Mouse (Mus musculus): ENCODE results near the gene Vwa5b2.
A peak's percentile ranks its signal among the peaks of the same experiment; 100 is the strongest.

The Vwa5b2 gene

DNA sequence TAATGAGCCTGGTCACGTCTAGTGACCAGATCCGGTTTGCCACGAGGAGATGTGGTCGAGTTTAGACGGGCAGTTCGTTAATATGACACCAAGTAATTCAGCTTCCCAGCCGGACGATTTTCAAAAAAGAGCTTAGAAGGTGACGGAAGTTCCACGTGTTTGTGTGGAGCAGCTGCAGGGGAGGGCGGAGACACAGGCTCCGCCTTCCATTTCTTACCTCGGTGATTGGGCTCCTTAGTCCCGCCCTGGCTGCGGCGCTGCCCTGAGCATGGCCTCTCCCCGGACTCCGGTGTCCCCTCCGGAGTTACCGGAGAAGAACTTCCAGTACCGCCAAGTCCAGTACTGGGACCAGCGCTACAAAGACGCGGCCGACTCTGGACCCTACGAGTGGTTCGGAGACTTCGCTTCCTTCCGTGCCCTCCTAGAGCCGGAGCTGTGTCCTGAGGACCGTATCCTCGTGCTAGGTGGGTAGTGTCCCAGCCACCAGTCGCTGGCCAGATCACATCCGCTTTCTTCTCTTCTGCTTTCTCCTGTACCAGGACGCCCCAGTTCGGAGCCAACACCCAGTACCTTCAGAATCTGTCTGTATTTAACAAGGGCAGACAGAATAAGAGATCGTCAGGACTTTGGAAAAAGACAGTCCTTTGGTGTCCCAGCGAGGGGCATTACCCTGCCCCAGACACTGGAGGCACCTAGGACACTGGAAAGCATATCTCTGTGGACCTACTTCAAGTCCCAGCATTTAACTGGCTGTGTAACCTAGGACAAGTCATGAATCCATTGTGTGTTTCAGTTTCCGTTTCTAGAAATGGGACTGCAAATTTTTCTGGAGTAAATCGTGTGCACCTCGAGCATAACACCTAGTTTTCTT is 22.3 kb downstream of the Vwa5b2 start, which contains the start of the genes Eef1akmt4, Gm49333 and Alg3:
TSS of gene Eef1akmt4 (plus strand) at position 237 of the 871 bp plus-strand sequence.
TSS of gene Gm49333 (plus strand) at position 254 of the 871 bp plus-strand sequence.
TSS of gene Alg3 (minus strand) at position 379 of the 871 bp plus-strand sequence.
- DNase-seq, result peak; percentile 94

- peak; percentile 28 for DNase-seq
Measured at GRCm38 (mm10) chr16:20619541-20620398, 30.5 kb downstream of the Vwa5b2 start.

DNA sequence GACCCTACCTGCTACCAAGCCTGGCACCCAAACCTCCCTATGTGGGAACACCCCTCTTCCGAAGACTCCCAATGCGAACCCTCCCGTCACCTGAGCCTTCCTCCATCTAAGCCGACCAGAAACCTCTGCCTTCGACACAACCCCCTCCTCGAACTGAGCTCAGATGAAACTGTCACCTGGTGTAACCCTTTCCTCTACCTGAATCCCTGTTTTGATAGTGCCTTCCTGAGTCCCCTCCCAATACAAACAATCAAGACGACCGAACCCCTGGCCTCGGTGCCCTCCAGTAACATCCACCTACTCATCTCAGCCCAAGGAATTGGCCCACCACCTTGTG is 31.1 kb downstream of the Vwa5b2 start:
- DNase-seq, result no peak

DNA sequence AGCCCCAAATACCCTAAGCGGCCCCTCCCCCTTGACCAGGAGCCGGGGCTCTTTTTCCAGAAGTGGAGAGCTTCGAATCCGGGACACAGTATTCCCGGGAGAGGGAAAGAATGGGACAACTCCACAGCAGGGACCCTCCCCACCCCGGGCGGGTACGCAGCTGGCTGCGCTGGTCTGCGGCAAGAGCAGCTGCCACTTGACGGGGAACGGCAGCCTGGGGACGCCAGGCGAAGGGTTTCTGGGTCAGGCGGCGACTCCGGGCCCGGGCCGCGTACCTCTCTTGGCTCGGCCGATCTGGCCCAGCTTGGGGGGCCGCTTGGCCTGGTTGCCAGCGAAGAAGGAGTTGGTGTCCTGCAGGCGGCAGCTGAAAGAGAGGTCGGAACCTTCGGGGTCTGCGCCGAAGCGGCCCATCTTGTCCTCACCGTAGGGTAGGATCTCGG is 31.5 kb downstream of the Vwa5b2 start:
- no peak for DNase-seq

DNA sequence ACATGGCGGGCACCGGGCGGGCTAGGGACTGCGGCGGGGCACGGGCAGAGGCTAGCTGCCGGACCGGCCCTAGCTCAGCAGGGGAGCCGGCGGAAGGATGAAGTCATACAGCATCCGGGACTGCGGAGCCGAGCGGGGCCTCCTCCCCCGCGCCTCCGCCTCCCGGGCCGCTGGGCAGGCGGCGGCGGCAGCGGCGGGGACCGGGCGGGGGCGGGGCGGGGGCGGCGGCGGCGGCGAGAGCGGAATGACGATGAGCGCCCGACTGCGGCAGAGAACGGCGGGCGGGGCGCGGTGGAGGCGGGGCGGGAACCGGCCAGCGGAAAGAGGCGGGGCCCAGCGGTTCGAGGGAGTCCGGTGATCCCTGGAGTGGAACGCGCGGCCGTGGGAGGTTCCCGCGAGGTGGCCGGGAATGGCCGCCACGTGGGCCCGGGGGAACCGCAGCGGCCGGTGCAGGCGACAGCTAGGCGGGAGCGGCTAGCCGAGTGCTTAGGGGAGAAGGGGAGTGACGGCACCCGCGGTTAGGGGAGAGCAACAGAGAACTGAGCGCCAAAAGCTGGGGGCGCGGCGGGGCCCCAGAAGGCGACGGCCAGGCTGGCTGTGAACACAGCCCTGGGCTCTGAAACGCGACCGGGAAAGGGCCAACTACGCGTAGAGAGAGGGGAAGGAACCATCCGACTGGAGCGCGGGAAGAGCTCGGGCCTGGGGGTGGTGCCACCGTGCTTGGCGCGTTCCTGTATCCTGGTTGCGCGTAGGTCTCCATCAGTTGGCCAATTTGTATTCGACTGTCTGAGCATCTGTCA is 32.1 kb downstream of the Vwa5b2 start, which contains the start of gene Camk2n2:
TSS of gene Camk2n2 (minus strand) at position 97 of the 800 bp plus-strand sequence.
- DNase-seq, result peak; percentile 56

DNA sequence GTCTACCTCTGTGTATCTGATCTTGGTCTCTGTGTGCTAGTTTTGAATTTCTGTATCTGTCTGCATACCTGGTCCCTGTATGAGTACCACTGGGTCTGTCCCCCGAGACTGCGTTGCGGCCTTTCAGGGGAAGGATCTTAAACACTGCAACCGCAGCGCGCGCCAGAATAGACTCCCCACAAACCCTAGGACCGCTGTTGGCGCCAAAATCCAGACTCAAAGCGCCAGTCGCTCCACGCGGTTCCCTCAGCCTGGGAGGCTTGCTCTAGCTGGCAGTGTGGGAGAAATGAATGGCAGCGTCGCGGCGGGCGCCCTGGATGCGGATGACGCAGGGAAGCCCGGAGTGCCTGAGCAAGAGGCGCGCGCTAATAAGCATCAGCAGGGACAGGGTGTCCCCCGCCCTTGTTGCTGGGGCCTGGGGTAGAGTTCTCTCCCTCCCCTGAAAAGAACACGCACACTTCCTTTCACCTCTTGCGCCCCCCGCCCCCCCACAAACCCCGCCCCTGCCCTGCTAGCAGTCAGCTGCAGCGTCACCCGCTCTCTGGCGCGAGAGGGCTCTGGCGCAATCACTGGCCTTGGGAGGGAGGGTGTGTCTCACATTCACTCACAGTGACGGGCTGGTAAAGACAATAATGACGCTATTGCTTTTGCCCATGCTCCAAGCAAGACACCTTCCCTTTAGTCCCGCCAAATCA is 32.9 kb downstream of the Vwa5b2 start:
- DNase-seq, result peak; percentile 66

- DNase-seq, result no peak
Measured at GRCm38 (mm10) chr16:20623211-20623610, 33.9 kb downstream of the Vwa5b2 start.

DNA sequence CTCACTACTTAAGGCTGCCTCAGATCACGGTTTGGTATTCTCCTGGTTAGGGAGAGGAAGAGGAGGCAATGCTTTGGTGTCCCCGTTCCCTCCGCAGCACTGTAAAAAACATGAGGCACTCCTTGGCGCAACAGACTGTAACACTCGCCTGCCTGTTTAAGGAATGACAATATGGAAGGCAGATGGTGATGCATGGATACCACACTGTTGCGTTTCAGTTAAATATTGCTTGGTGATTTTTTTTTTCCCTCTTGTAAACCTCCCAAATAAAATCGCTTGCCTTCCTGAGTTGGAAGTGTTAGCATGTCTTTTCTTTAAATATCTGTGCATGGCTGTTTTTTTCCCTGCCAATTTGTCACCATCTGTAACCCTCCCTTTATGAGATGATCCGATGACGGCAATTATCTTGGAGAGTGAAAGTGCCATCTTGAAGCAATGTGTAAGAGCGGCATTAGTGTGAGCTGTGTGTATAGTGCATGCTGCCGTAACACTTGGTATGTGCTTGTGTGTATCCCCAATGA is 39.7 kb downstream of the Vwa5b2 start:
- DNase-seq, result no peak

GRCm38 (mm10) chr16:20629731-20630634 is 40.7 kb downstream of the Vwa5b2 start, which contains the start of gene Ece2:
Ece2 (plus strand) TSS chr16:20629828.
- peak; percentile 9 for DNase-seq

DNA sequence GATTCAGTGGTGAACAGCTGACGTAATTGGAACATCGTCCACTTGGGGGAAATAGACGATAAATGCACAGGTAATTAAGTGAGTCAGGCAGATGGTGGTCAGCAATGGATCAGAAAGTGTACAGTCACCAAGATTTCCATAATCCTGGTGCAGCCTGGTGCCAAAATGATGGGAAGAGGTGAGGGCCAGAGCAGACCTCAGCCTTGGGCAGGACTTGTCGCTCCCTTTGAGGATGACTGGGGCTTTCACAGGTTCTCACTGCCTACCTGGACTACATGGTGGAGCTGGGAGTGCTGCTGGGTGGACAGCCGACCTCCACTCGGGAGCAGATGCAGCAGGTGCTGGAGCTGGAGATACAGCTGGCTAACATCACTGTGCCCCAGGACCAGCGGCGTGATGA is 48.1 kb downstream of the Vwa5b2 start:
- DNase-seq, result no peak

GRCm38 (mm10) chr16:20638367-20638766 is 49.1 kb downstream of the Vwa5b2 start:
- no peak for DNase-seq

DNA sequence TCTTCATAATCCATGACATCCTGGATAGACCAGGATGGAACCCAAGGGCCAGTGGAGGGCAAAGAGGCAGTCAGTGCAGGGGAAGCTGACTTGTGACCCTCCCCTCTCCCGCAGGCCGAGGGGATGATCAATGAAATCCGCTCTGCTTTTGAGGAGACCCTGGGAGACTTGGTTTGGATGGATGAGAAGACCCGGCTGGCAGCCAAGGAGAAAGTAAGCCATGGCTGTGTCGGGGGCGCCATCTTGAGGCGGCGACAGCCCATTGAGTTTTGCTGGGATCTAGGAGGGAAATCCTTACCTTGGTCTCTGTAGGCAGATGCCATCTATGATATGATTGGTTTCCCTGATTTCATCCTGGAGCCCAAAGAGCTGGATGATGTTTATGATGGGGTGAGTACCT is 52.9 kb downstream of the Vwa5b2 start:
- DNase-seq, result peak; percentile 83

- DNase-seq, result no peak
Measured at GRCm38 (mm10) chr16:20643911-20644310, 54.6 kb downstream of the Vwa5b2 start.

DNA sequence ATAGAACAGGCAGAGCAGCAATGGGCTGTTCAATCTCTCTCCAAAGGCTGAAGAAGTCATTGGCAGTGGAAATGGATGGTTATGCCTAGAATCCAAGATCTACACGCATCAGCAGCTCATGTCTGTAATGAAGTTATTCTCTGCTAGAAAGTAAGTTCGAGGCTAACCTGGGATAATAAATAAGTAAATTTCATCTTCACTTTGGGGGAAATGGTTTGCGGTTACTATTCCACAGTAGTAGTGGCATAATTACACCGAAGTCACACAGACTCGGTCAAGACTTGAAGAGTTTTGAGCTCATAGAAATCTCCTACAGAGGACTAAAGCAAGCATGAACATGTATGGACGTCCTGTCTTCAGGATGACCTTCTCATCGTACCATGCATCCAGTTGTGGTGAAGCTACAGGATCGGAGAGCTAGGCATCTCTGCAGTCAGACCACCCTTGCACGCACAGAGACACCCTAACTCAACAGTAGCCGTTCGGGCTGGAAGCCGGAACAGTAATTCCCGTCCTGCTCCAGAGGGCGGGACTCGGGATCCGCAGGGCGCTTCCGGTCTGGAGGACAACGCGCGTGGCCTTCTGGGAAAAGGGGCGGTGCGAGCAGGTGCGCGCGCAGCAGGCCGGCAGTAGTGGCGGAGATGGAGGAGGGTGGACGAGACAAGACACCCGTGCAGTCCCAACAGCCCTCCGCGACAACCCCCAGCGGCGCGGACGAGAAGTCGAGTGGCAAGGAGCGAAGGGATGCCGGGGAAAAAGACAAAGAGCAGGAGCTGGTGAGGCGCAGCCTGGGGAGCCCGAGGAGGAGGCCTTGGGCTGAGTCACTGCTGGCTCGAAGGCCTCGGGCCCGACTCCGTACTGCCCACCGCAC is 62.0 kb downstream of the Vwa5b2 start, which contains the start of gene Psmd2:
TSS of gene Psmd2 (plus strand) at position 577 of the 871 bp plus-strand sequence.
- DNase-seq, result peak; percentile 98

GRCm38 (mm10) chr16:20651947-20652310 is 62.7 kb downstream of the Vwa5b2 start:
- DNase-seq, result no peak

DNA sequence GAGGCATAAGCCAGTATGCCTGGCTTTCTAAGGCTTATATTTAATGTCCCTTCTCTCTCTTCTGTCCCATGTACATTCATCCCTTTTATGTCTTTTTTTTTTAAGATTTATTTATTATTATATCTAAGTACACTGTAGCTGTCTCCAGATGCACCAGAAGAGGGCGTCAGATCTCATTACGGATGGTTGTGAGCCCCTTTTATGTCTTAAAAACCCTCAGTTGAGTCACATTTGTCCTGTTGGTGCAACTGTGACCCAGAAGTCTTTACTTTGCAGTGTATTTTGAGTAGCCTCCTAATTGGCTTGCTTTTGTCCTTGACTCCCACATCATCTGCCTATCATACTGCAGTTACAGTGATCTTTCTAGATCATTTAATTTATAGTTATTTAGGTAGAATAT is 64.0 kb downstream of the Vwa5b2 start:
- DNase-seq, result no peak
